Mouse (Mus musculus) megakaryocyte, embryonic 14.5 days (primary cell): Measurements from ENCODE around the gene Setd7.

Experiments used
- FLI1 ChIP-seq: IDR thresholded peaks from 2 replicates; pipeline ENCODE4 v1.6.1; 2012; ENCODE audit warnings: low read length, inconsistent platforms, mixed read lengths
- GATA1 ChIP-seq: IDR thresholded peaks from 3 replicates; pipeline ENCODE4 v1.6.1; 2012; ENCODE audit warnings: mixed read lengths, low read length, inconsistent platforms, borderline replicate concordance

DNA sequence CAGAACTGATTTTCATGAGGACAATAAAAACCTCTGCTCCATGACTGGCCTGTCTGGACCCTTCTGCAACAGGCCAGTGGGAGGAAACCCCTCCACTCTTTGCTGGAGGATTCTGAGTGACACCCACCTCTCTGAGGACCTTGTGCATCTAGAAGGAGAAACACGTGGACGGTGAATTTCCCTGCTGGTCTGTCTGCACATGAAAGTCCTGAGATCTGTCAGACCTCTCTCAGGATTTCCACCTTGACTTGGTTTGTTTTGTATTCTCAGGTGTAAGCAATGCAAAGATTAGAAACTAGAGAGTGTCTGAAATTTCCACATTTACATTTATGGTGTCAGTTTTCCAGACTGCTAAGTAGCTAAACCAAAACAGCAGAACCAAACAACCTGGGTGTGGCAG, 8.5 kb downstream of the Setd7 start:
- TF ChIP-seq GATA1 (no peak), FLI1 (no peak)
